Mouse (Mus musculus) CD8-positive naive resting alpha-beta T cell, adult 2 months (primary cell): ENCODE measurements around the gene Pgghg.

Source experiments
- DNase-seq, 2 experiments: peaks; one replicate each; pipeline ENCODE4 v3.0.0; 2022; ENCODE audit warnings: low read depth in 2 of 2, low spot score in 2 of 2

Pgghg gene

DNA sequence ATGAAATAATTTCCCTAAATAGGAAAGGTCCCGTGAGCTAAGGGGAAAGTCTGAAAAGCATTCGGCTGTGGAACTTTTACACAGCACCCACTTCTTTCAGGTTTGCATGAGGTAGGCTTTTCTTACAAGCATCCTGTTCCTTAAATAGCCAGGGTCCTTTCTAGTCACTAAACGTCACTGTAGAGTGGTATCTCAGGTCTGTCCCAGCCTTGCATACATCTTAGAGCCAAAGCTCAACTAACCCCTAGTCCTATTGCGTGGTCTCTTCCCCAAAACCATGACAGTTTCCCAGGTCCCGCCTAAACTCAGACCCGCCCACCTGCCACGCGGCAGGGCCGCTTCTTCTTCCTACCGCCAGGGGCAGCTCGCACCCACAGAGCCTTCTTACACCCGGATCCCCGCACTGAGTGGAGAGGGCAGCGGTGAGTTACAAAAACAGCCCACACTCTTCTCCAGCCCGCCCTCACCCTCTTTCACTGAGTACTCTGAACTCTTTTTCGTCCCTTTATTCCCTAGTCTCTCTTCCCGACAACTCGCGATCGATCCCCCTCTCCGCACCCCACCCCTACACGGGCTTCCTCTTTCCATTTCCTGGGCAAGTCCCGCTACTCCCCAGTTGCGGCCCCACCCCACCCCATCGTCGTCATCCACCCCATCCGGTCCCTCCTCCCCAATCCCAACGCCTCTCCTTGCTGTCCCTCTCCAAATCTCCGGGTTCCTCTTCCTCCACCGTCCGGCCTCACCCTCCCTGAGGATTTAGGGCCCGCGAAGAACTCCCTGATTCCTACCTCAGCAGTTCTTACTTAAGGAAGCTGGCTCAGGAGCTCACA lies at the start of gene Pgghg:
TSS of gene Pgghg (plus strand) at position 170 of the 830 bp plus-strand sequence.
- DNase-seq: peak; percentile 53 to 69

DNA sequence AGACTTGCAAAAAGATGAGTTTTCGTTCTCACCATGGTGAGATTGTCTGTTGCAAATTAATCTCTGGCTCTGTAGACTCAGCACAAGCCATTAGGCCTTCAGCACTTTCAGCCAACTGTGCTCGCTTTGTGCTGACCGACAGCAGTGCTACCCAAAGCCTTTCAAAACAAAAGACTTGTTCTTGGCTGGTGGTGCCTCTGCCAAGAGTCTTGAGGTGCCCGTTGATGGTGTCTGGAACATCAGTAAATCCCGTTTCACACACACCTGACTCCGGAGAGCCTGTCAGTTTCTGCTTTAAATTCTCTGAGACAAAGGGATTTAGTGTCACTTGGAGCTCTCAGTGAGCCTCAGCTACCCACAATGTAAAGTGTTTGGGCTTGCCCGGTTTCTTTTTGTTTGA lies 47.2 kb upstream of the Pgghg start:
- DNase-seq: no peak

DNA sequence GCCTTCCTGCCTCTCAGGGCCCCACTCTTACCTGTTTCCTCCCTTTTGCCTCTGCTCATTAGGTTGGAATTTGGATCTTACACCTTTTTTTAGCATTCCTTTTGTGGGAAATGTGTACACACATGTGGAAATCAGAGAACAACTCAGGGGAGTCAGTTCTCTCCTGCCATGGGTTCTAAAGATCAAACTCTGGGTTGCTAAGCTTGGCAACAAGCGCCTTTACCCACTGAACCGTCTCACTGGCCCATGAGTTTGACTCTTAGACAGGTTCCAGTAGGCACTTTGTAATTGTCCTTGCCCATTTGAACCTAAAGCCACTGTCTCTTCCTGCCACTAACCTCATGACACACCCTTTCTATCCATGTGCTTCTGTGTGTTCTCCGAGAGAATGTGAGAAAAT lies 46.6 kb upstream of the Pgghg start:
- no peak for DNase-seq

DNA sequence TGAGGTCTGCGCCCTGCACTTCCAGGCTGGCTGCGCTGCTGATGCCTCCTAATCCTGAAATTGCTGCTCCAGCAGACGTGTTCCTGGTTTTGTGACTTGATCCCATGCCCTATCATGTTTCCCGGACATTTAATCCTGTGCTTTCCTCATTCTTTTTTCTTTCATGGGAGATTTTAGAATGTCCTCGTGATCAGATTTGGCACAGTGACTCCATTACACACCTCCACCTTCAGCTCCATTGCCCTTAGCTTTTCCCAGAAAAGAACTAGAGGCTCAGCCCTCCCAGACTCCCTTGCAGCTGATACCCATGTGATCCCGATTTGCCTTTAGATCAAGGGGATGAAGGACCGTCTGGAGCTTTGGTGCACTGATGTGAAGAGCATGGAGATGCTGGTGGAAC lies 43.3 kb upstream of the Pgghg start:
- no peak for DNase-seq

DNA sequence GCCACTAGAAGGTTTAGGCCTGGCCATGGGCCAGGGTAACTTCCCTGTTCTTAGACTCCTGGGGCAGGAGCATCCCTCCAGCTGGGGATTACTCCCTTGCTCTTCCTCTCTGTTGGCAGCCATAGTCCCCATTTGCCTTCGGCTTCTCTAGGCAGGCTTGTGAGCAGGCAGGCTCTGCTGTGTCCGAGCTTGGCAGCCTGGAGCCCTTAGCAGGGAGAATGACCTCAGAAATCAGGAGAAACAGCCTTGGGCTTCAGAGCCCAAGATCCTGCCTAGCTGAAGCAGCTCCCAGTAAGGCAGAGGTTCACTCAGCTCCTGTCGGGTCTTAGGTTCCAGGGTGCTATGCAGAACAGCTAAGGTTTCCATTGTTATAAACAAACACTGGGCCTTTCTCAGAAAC lies 42.1 kb upstream of the Pgghg start:
- no peak for DNase-seq

DNA sequence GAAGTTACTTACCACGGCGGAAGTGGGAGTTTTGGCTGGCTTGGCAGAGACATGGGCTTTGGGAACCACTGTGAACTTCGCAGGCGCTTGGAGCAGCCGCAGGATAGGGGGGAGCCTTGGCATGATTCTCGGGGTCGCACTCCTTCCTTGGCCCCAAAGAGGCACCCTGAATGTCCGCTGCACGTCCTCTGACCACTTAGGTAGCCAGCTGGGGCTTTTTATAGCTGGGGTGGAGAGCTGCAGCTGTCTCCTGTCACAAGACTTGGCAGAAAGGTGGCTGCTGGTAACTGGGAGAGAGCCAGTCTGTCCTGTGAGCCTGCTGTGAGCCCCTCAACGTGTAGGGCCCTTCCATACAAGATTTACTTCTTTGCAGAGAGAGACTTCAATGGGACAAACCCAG lies 41.0 kb upstream of the Pgghg start, which contains the start of gene Cox8b:
TSS of gene Cox8b (minus strand) at position 227 of the 400 bp plus-strand sequence.
- DNase-seq: no peak

DNA sequence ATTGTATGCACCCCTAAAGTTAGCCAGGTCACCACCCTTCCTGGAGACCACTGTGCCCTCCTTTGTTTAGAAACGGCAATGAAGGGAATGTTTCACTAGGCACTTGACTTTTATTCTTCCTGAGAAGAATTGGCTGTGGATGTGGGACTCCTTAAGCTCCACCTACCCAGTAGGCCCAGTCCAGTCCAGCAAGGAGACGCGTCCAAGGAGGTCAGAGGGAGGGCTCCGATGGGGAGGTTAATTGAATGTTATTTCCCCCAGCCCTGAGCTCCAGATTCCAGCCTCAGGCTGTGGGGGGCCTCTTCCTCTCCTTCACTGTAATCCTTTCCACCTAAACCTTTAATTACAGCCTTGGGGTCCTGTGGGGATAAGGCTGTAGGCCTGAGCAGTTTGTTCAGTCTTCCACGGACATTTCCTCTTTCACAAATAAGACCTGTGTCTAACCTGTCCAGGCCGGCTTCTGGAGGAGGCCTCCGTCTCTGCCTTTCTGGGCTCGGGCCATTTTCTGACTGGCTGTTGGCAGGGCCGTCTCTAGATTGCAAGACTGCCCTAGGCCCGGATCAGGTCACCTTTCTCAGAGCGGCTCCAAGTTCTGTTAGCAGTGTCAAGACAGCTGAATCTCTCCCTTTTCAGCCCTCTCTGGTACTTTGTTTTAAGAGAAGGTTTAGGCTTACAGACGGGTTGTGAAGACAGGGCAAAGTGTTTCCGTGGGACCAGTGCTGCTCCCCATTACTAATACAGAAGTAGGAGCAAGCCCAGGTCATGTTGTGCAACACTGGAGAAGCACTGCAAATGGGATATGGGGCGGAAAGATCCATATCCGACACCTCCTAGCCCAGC lies 38.9 kb upstream of the Pgghg start:
- no peak for DNase-seq

DNA sequence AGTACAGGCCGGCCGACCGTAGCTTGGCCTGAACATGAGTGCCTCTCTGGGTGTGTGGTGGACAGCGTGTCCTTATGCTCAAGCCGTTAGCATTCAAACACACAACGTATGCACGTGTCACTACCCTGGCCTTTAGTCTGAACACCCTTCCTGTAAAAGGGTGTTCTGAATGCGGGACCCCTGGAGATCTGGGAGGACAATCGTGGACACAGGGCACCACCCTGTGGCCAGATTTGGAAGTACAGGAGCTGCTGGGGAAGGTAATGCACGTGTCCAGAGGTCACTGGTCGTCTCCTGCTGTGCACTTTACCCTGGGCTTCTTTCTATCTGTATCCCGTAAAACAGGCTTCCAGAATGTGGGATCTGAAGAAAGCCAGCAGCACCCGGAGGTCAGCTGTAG lies 38.0 kb upstream of the Pgghg start:
- DNase-seq: peak; percentile 65 to 74

DNA sequence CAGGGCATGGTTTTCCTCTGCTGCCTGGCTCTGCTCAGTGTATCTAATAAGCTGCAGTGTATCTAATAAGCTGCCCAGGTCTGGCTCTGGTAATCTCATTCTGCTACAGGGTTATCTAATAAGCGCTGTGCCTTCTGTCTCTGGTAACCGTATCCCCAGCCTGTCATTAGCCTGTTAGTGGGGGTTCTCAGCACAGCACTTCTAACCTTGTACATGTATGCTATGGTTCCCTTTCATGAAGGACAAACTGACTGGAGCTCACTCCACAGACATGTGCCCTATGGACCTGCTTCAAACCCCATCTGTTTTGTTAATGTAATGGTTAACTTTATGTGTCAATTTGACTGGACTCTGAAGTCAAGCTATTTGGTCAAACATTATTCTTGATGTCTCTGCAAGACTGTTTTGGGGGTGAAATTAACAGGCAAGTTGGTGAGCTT lies 35.5 kb upstream of the Pgghg start:
- no peak for DNase-seq

DNA sequence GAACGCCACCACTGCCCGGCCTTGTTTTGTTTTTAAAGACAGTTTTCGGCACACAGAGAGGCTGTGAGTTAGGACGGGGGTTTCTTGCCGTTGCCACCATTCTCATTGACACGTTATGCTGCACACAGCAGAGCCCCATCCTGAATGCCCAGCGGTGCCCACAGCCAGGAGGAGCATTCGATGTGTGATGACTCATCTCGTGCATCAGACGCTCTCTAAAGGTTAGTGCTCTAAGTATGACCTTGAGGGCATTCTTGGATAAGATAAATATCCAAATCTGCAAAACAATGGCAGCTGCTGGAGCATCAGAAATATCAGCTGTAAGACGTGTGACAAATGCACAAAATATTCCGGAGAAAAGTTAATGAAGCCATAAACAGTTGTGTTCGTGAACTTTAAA lies 34.1 kb upstream of the Pgghg start:
- no peak for DNase-seq

DNA sequence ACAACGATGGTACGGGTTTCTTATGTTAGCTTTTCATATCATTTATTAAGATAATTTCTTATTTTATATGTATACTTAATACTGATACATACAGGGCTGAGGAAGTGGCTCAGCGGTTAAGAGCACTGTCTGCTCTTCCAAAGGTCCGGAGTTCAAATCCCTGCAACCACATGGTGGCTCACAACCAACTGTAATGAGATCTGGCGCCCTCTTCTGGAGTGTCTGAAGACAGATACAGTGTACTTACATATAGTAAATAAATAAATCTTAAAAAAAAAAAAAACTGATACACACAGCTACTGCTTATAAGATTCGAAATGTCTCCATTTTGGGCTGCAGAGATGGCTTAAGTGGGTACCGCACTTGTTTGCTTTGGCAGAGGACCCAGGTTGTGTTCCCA lies 33.5 kb upstream of the Pgghg start:
- no peak for DNase-seq

DNA sequence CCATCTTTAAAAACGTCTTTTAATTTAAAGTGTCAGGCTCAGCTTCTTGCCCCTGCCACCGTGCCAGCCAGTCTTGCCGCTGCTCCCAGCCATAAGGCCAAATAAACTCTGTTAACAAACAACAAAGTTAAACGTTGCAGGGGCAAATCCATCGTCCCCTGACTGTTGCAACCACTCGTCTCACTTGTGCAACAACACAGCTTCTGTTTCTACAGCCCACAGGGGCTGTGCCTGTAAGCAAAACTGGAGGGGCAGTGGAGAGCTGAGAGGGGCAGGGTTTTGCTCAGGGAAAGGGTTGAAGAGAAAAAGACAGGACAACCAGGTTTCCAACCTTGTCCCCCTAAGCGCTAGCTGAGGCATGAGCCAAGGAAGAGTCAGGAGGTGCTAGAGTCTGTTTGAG lies 33.0 kb upstream of the Pgghg start:
- DNase-seq: no peak

DNA sequence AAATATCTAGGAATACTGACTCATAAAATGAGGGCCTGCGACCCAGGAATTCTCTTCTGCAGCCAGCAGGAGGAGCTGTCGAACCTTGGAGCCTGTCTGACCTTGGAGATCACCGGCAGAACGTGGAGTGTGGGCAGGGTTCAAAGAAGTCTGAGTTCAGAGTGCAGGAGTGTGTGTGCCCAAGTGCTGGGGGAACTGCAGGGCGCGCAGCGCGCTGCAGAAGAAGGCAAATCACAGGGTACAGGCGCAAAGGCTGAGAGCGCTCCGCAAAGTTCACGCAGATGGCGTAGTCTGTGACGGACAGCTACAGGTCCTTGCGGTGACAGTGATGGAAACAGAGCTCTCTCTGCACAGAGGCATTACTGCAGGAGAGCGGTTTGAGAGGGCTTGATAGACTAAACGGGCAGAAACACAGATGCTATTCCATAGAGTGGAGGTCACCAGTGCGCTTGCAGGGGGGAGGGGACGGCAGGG lies 32.5 kb upstream of the Pgghg start:
- DNase-seq: peak; percentile 52 to 60

DNA sequence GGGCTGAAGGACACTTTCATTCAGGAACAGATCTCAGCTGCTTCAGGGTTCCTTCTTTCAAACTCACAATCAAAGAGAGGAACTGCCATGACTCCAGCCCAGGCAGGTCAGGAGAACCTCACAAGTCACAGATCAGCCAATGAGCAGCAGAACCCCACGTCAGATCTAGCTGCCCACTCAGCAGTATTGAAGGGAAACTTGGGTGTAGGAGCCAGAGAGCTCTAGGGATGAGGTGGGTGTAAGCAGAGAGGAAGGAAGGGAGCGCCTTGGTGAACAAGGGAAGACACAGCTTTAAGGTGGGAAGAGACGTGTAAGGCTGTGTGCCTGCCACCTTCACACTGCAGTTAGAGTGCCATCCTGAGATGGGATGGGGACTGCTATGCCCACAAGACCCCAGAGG lies 28.9 kb upstream of the Pgghg start:
- DNase-seq: no peak

DNA sequence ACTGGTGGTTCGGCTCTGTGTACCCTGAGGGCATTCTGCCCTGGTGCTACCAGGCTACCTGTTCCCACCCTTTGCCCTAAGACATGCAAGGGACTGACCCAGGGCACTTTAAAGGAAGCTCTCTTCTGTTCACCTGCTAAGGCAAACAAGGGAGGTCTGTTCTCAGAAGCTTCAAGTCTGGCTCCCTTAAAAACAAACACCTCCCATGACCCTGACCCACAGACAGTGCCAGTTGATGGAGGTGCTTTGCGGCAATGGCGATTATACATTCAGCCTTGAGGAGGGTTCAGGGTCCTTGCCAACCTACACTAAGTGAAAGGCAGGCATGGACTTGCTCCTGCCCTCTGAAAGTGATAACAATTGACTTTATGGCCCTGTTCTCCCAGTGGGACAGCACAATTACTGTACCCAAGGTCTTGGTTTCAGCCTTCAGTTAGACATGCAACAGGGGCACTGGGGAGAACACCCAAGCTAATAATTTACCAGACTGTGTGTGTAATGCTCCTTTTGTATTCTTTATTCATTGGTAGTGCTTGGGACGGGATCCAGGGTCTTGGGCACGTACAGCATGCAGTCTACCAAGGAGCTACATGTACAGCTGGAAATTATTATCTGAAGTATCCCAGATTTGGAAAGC lies 28.2 kb upstream of the Pgghg start:
- DNase-seq: no peak

DNA sequence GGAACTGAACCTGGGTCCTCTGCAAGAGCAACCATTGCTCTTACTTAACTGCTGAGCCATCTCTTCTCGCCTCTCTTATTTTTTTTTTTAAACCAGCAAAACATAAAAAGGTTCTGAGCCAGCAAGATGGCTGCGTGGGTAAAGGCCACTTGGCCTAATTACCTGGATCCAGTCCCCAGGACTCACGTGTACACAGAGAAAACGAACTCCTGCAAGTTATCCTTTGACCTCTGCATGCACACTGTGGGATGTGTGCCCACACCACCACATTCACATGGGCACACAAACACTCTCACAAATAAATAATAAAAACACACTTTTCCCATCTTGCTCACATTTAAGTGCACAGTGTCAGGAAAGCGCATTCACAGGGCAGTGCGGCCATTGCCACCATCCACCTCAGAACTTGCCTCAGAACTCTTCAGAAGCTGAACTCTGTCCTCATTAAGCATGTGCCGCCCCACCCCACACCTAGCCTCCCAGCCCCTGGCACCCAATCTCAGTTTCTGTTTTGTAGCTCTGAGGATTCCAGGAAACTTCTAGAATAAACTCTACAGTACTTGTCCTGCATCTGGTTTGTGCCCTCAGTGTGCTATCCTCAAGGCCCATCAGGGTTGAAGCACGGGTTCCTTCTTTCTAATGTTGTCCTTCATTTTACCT lies 27.0 kb upstream of the Pgghg start:
- DNase-seq: no peak

DNA sequence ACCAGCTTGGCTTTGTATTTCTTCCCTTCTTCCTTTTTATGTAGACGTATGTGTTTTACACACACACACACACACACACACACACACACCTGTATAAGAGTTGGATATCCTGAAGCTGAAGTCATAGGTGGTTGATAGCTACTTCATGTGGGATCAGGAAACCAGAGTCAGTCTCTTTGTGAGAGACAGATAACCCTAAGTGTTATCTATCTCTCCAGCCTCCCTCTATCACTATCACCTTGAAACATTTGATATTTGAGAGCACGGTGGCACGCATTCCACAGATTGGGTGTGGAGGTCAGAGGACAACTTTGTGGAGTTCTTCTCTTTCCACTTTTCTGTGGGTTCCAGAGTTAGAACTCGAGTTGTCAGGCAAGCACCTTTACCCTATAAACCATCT lies 21.3 kb upstream of the Pgghg start:
- DNase-seq: no peak

DNA sequence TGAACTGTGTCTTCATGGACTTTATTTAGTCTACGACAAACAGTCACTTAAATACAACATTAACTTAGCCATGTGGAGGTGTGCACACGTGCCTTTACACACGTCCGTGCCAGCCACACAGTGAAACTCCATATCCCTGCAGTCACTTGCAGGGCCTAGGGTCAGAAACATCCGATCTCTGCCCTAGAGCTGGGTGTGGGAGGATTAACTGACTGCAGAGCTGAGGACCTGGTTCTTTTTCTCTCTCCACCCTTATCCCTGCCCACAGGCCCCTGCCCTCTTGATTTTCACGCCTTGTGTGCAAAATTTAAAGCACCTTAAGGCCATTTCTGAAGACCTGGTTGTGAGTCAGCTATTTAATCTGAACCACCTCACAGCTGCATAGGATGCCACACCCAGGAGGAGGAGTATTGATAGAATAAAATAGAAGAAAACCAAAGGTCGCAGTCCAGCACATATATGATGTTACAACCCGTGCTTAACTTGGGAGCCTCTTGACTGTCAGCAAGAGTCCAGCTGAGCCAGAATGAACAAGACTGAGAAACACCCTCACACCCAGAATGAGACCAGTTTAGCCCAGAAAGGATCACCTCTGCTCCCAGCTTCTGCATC lies 20.7 kb upstream of the Pgghg start, which contains the start of gene Nlrp6:
TSS of gene Nlrp6 (plus strand) at position 485 of the 612 bp plus-strand sequence.
- DNase-seq: no peak

DNA sequence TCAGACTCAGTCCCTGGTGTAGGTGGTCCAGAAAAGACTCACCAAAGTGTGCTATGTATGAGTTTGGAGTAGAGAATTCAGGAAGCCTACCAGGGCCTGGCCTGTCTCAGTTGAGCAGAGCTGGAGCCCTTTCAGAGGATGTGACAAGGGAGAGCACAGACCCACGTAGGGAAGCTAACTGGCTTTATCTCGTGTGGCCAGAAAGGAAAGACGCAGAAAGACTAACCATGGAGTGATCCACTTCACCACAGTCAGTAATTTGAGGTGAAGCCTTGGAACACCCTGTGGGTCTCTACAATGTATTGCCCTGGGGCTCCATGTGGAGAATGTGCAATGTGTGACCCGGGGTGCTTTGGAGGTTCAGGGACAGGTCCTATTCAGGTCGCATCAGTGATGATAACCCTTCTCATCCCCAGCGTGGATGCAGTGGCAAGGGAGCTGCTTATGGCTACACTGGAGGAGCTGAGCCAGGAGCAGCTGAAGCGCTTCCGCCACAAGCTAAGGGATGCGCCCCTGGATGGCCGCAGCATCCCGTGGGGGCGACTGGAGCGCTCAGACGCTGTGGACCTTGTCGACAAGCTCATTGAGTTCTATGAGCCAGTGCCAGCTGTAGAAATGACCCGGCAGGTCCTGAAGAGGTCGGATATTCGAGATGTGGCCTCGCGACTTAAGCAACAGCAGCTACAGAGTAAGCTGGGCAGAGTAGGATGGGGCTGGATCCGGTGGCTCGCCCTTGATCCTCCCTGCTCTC lies 19.8 kb upstream of the Pgghg start:
- no peak for DNase-seq
